Mouse (Mus musculus) thymus, postnatal 25 days (tissue): Measurements from ENCODE around the gene Timm10b.

Source experiments
- DNase-seq: peaks from one replicate; pipeline ENCODE4 v3.0.0; 2022

Gene Timm10b

GRCm38 (mm10) chr7:105639756-105640155 lies at the start of gene Timm10b:
Timm10b (plus strand) TSS chr7:105640056.
- DNase-seq, result no peak

GRCm38 (mm10) chr7:105590097-105590496 lies 49.8 kb upstream of the Timm10b start:
- DNase-seq, result no peak

- DNase-seq, result peak; percentile 43
Measured at GRCm38 (mm10) chr7:105602860-105603623, 36.8 kb upstream of the Timm10b start.

GRCm38 (mm10) chr7:105608467-105608866 lies 31.4 kb upstream of the Timm10b start:
- no peak for DNase-seq

- DNase-seq, result no peak
Measured at GRCm38 (mm10) chr7:105611767-105612166, 28.1 kb upstream of the Timm10b start.

GRCm38 (mm10) chr7:105614400-105614799 lies 25.5 kb upstream of the Timm10b start:
- DNase-seq, result no peak

GRCm38 (mm10) chr7:105615720-105616119 lies 24.1 kb upstream of the Timm10b start:
- no peak for DNase-seq

GRCm38 (mm10) chr7:105616561-105616960 lies 23.3 kb upstream of the Timm10b start:
- no peak for DNase-seq

GRCm38 (mm10) chr7:105617810-105618209 lies 22.0 kb upstream of the Timm10b start:
- DNase-seq, result no peak

GRCm38 (mm10) chr7:105619701-105620100 lies 20.2 kb upstream of the Timm10b start:
- DNase-seq, result no peak

- no peak for DNase-seq
Measured at GRCm38 (mm10) chr7:105621053-105621452, 18.8 kb upstream of the Timm10b start.

- DNase-seq, result no peak
Measured at GRCm38 (mm10) chr7:105621646-105622292, 18.1 kb upstream of the Timm10b start.

GRCm38 (mm10) chr7:105625397-105625796 lies 14.5 kb upstream of the Timm10b start:
- DNase-seq, result no peak

- DNase-seq, result no peak
Measured at GRCm38 (mm10) chr7:105628633-105629032, 11.2 kb upstream of the Timm10b start.

GRCm38 (mm10) chr7:105632551-105632972 lies 7.3 kb upstream of the Timm10b start:
- DNase-seq, result no peak

GRCm38 (mm10) chr7:105633127-105633800 lies 6.6 kb upstream of the Timm10b start, which contains the start of gene Trim3:
Trim3 (minus strand) TSS chr7:105633571.
- DNase-seq, result peak; percentile 84

- DNase-seq, result no peak
Measured at GRCm38 (mm10) chr7:105633801-105634135, 6.1 kb upstream of the Timm10b start.

- DNase-seq, result no peak
Measured at GRCm38 (mm10) chr7:105634272-105634920, 5.5 kb upstream of the Timm10b start.

- no peak for DNase-seq
Measured at GRCm38 (mm10) chr7:105635726-105636125, 4.1 kb upstream of the Timm10b start.

GRCm38 (mm10) chr7:105638776-105639175 lies 1.1 kb upstream of the Timm10b start:
- DNase-seq, result no peak

GRCm38 (mm10) chr7:105639304-105639703 lies 552 bp upstream of the Timm10b start:
- DNase-seq, result no peak

GRCm38 (mm10) chr7:105640233-105640893 lies 507 bp downstream of the Timm10b start, which contains the start of the genes Arfip2 and Gm45799:
Arfip2 (minus strand) TSS chr7:105640416.
Gm45799 (plus strand) TSS chr7:105640552.
- peak; percentile 96 for DNase-seq

GRCm38 (mm10) chr7:105640894-105641255 lies 1.0 kb downstream of the Timm10b start:
- DNase-seq, result no peak
